Mouse (Mus musculus) forebrain, postnatal 0 days (tissue): ENCODE measurements around the gene Sult1a1. TPM values are rescaled to one million over a fixed set of nuclear protein-coding genes. Genes with fewer than 3 reads are reported as not detected.

Experiments used
- ATAC-seq: fragments of 200-750 bp; cut with Nextera tagmentation; 2 replicates; pipeline ENCODE4 v1.8.0; 2017; ENCODE audit warnings: mild to moderate bottlenecking, moderate library complexity
- DNase-seq: peaks from one replicate; pipeline ENCODE4 v3.0.0-alpha.2; 2015
- H3K27ac ChIP-seq: fragments of 300-500 bp; sonication (generic); 2 replicates; pipeline ENCODE4 v1.5.1; 2014; ENCODE audit warnings: low read depth, mild to moderate bottlenecking, antibody characterized with exemption, low read length, moderate library complexity, mixed read lengths
- H3K27me3 ChIP-seq: fragments of 300-500 bp; sonication (generic); 2 replicates; pipeline ENCODE4 v1.6.1; 2014; ENCODE audit warnings: mild to moderate bottlenecking, low read length, mixed read lengths; ENCODE audit not compliant: insufficient read depth
- H3K36me3 ChIP-seq: fragments of 300-500 bp; sonication (generic); 2 replicates; pipeline ENCODE4 v1.6.1; 2014; ENCODE audit warnings: mild to moderate bottlenecking, moderate library complexity; ENCODE audit not compliant: insufficient read depth
- H3K4me1 ChIP-seq: fragments of 300-500 bp; sonication (generic); 2 replicates; pipeline ENCODE4 v1.6.1; 2014; ENCODE audit warnings: antibody characterized with exemption; ENCODE audit not compliant: insufficient read depth
- H3K4me2 ChIP-seq: fragments of 300-500 bp; sonication (generic); 2 replicates; pipeline ENCODE4 v1.6.1; 2014; ENCODE audit warnings: low read depth, mild to moderate bottlenecking, moderate library complexity
- H3K4me3 ChIP-seq: fragments of 300-500 bp; sonication (generic); 2 replicates; pipeline ENCODE4 v1.5.1; 2014; ENCODE audit warnings: low read depth, low read length, mixed read lengths
- H3K9ac ChIP-seq: fragments of 300-500 bp; sonication (generic); 2 replicates; pipeline ENCODE4 v1.6.1; 2014; ENCODE audit warnings: mild to moderate bottlenecking
- H3K9me3 ChIP-seq: fragments of 300-500 bp; sonication (generic); 2 replicates; pipeline ENCODE4 v1.6.1; 2016; ENCODE audit warnings: low read length
- CTCF ChIP-seq: sonication (generic); IDR thresholded peaks from 2 replicates; pipeline ENCODE4 v1.5.1; 2016; ENCODE audit warnings: antibody characterized with exemption, control low read depth, low read depth
- WGBS: fragments of 180-500 bp; shearing (Covaris S2); extraction: QIAGEN DNeasy Blood & Tissue Kit; methylation state at CpG from one replicate; pipeline ENCODE4 v1.1.7; 2014; 5-methylcytosine and 5-hydroxymethylcytosine counted together
- polyA plus RNA-seq: library from polyadenylated mRNA; unstranded; fragments of >200 nt; fragmentation: Nextera tagmentation; extraction: Ambion mirVana; gene quantifications from 2 replicates; pipeline ENCODE4 v1.2.1, GENCODE M21; 2015
- total RNA-seq: library from RNA; depleted of rRNA; stranded (reverse); fragments of >200 nt; gene quantifications from 2 replicates; pipeline ENCODE4 v1.2.3, GENCODE M21; 2014

The Sult1a1 gene
- total and polyA plus RNA-seq, 2 experiments from 2014 or later: 16.0 to 22.8 TPM

- H3K9me3 ChIP-seq: no peaks in the 10 kb centered on the region
- 90% methylated on average over 3 of the region's 3 CpGs for WGBS
- no peak overlapping the region for H3K4me2 ChIP-seq
- H3K36me3 ChIP-seq: peaks cover 26% of the 10 kb centered on the region
- ATAC-seq: no peak
- H3K4me3 ChIP-seq: no peak overlapping the region
- H3K9ac ChIP-seq: no peak overlapping the region
- no peak for DNase-seq
- no peaks in the 10 kb centered on the region for H3K4me1 ChIP-seq
- H3K27ac ChIP-seq: no peak overlapping the region
- TF ChIP-seq CTCF: no peak
- no peaks in the 10 kb centered on the region for H3K27me3 ChIP-seq
Measured at GRCm38 (mm10) chr7:126665269-126665668, 11.0 kb downstream of the Sult1a1 start.

- WGBS: 88% methylated on average over 8 of the region's 8 CpGs
- Histone ChIP-seq H3K4me2 (no peak overlapping the region), H3K9me3 (no peaks in the 10 kb centered on the region), H3K9ac (no peak overlapping the region), H3K27ac (no peak overlapping the region), H3K36me3 (peaks cover 25% of the 10 kb centered on the region), H3K4me1 (no peaks in the 10 kb centered on the region), H3K4me3 (no peak overlapping the region), H3K27me3 (no peaks in the 10 kb centered on the region)
- TF ChIP-seq CTCF: no peak
- ATAC-seq (no peak), DNase-seq (no peak)
Measured at GRCm38 (mm10) chr7:126663646-126664045, 12.6 kb downstream of the Sult1a1 start.

GRCm38 (mm10) chr7:126659771-126660170 lies 16.5 kb downstream of the Sult1a1 start:
- no peak overlapping the region for H3K4me2 ChIP-seq
- H3K4me3 ChIP-seq: no peak overlapping the region
- TF ChIP-seq CTCF: no peak
- no peaks in the 10 kb centered on the region for H3K4me1 ChIP-seq
- no peak overlapping the region for H3K27ac ChIP-seq
- no peak for ATAC-seq
- H3K9ac ChIP-seq: no peak overlapping the region
- peaks cover 12% of the 10 kb centered on the region for H3K36me3 ChIP-seq
- WGBS: 90% methylated on average over 3 of the region's 3 CpGs
- H3K27me3 ChIP-seq: no peaks in the 10 kb centered on the region
- no peak for DNase-seq
- no peaks in the 10 kb centered on the region for H3K9me3 ChIP-seq

- 0 out of 2 replicates have a peak, but pooled peaks cover 2% of the 10 kb centered on the region for H3K36me3 ChIP-seq
- ATAC-seq (no peak), DNase-seq (no peak)
- H3K27ac ChIP-seq: no peak overlapping the region
- 81% methylated on average over 1 of the region's 1 CpGs for WGBS
- no peak overlapping the region for H3K4me3 ChIP-seq
- H3K27me3 ChIP-seq: no peaks in the 10 kb centered on the region
- H3K4me1 ChIP-seq: no peaks in the 10 kb centered on the region
- no peak overlapping the region for H3K4me2 ChIP-seq
- no peaks in the 10 kb centered on the region for H3K9me3 ChIP-seq
- no peak overlapping the region for H3K9ac ChIP-seq
- no peak for TF ChIP-seq CTCF
Measured at GRCm38 (mm10) chr7:126657522-126657921, 18.7 kb downstream of the Sult1a1 start.

- no peak for DNase-seq
- Histone ChIP-seq H3K4me3 (no peak overlapping the region), H3K9ac (no peak overlapping the region), H3K27ac (no peak overlapping the region), H3K9me3 (no peaks in the 10 kb centered on the region), H3K27me3 (no peaks in the 10 kb centered on the region), H3K36me3 (no peaks in the 10 kb centered on the region), H3K4me2 (no peak overlapping the region), H3K4me1 (no peaks in the 10 kb centered on the region)
- ATAC-seq: no peak
- WGBS: 91% methylated on average over 3 of the region's 3 CpGs
- TF ChIP-seq CTCF: no peak
Measured at GRCm38 (mm10) chr7:126655695-126656094, 20.5 kb downstream of the Sult1a1 start.

GRCm38 (mm10) chr7:126653991-126654390 lies 22.2 kb downstream of the Sult1a1 start:
- no peak overlapping the region for H3K9ac ChIP-seq
- DNase-seq (no peak), ATAC-seq (no peak)
- H3K4me3 ChIP-seq: no peak overlapping the region
- no peak for TF ChIP-seq CTCF
- H3K4me2 ChIP-seq: no peak overlapping the region
- H3K9me3 ChIP-seq: no peaks in the 10 kb centered on the region
- peaks cover 4% of the 10 kb centered on the region; the same call in 1 of the 2 replicates for H3K4me1 ChIP-seq
- H3K27ac ChIP-seq: no peak overlapping the region
- H3K27me3 ChIP-seq: no peaks in the 10 kb centered on the region
- no peaks in the 10 kb centered on the region for H3K36me3 ChIP-seq
- WGBS: 89% methylated on average over 2 of the region's 2 CpGs

GRCm38 (mm10) chr7:126650852-126651251 lies 25.4 kb downstream of the Sult1a1 start:
- TF ChIP-seq CTCF: no peak
- Histone ChIP-seq H3K4me1 (peaks cover 4% of the 10 kb centered on the region; the same call in 1 of the 2 replicates), H3K36me3 (no peaks in the 10 kb centered on the region), H3K4me2 (no peak overlapping the region), H3K27me3 (no peaks in the 10 kb centered on the region), H3K9me3 (no peaks in the 10 kb centered on the region), H3K4me3 (no peak overlapping the region), H3K9ac (no peak overlapping the region), H3K27ac (no peak overlapping the region)
- ATAC-seq (no peak), DNase-seq (no peak)
- WGBS: 92% methylated on average over 2 of the region's 2 CpGs
